Mouse (Mus musculus): Measurements from ENCODE around the gene Itgb3.

Itgb3 gene

DNA sequence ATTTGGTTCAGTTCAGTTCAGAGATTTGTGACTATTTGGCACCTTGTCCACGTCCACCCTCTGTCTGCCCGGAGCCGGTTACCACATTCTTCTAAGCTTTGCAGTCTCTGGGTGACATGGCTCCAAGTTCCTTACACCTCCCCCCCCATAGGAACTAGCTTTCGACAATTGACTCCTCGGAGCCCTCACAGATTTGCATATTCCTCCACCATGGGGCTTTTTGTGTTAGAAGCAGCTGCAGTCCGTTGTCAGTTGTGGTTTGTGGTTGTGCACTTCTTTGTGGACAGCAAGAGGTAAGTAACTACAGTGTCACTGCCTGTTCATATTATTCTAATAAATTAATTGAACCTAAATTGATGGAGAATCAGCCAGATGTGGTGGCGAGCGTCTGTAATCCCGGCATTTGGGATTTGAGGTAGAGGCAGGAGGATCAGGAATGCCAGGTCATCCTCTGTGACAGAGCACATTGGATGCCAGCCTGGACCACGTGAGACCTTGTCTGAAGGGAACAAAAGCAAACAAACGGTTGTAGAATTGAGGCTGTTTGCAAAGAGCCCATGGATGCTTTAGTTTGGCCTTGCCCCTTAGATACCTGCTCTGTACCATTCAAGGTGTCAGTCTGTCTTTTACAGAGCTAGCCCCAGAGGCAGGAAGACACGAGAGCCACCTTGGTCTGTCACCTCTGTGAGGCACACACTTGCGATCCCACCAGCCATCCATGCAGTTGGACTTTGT lies 25.0 kb upstream of the Itgb3 start:
- no peak for DNase-seq

DNA sequence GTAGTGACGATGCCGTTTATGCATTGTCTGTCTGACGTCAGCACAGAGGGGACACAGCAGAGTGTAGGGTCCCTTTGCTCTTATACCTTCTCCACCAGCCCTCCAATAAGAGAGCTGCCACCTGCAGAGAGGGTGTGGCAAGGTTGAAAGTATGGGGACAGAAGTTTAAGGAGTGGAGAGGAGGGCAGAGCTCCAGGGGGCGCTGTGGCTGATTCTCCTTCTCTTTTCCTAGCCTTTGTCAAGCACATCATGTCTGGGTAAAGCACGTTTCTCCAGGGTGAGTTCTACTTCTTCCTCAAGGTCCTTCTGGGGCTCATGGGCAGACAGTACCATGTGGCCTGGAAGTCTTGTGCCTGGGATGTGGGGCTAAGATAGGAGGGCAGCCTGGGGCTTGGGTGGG lies 22.3 kb upstream of the Itgb3 start:
- no peak for DNase-seq

DNA sequence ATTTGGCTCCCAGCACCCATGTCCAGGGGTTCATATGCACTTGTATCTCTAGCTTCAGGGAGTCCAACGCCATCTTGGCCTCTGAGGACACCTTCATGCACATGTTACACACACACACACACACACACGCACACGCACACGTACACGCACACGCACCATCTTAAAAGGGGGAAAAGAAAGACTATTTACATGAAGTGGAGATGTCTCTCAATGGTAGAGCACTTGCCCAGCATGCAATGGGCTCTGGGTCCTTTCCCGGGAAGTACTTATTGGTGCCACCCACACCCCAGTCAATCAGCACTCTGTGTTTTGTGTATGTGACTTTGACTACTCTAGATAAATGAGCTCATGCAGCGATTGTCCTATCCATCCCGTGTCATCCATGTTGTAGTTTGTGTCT lies 19.9 kb upstream of the Itgb3 start:
- no peak for DNase-seq

DNA sequence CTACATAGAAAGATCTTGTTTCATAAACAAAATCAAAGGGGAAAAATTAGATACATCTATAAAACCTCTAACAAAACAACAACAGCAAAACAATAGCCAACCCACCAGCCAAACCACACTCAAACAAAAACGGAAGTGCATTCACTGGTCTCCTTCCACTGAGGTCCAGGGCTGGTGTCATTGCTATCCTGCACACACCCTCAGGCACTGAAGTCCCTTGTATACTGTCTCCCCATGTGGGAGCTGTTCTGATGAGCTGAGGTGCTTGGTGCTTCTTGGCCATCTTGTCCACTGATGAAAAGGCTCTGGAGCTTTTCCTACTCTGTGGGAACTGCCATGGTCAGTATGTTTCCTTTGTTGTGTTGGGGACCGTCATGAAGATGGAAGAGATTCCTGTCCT lies 19.3 kb upstream of the Itgb3 start:
- no peak for DNase-seq

GRCm38 (mm10) chr11:104589570-104589969 lies 18.2 kb upstream of the Itgb3 start:
- no peak for DNase-seq

DNA sequence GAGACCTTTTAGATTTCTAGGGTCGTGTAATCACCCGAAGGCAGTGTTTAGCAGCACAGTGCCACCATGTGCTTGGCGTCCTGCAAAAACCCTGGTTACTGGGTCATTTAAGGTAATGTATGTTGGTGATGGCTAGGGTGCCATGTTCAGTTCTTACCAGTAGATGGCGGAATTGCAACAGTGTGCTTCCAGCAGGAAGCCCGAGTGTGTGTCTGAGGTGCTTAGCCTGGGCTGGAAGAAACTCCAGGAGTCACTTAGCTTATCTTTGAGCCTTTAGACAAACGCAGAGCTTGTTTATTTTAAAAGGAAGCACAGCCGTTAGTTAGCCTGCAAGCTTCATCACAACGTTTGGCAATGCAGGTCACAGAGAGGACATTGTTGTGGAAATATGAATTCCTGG lies 17.7 kb upstream of the Itgb3 start:
- peak; percentile 79 for DNase-seq

- DNase-seq = no peak
Observed at GRCm38 (mm10) chr11:104592066-104592835, 15.5 kb upstream of the Itgb3 start.

DNA sequence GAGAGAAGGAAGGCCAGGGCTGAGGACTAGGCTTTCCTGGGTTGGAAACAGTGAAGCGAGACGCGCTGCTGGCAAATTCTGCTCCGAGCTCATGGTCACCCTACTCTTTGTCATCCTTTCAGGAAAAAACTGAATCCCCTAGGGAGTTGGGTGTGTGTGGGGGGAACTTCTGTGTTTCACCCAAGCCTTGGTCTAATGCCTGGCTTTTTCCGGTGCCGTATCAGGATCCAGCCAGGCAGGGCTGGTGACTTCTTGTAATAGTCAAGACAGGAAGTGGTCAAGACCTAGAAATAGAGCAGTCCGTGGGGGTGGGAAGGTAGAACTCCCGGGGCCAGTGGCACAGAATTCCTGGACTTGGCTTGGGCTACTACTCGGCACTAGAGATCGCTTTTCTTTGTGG lies 11.4 kb upstream of the Itgb3 start:
- peak; percentile 18 for DNase-seq

GRCm38 (mm10) chr11:104599265-104599945 lies 8.4 kb upstream of the Itgb3 start:
- no peak for DNase-seq

GRCm38 (mm10) chr11:104600675-104601074 lies 7.1 kb upstream of the Itgb3 start:
- no peak for DNase-seq

GRCm38 (mm10) chr11:104604192-104604591 lies 3.6 kb upstream of the Itgb3 start:
- no peak for DNase-seq

- no peak for DNase-seq
Observed at GRCm38 (mm10) chr11:104608249-104608920, 585 bp downstream of the Itgb3 start.

DNA sequence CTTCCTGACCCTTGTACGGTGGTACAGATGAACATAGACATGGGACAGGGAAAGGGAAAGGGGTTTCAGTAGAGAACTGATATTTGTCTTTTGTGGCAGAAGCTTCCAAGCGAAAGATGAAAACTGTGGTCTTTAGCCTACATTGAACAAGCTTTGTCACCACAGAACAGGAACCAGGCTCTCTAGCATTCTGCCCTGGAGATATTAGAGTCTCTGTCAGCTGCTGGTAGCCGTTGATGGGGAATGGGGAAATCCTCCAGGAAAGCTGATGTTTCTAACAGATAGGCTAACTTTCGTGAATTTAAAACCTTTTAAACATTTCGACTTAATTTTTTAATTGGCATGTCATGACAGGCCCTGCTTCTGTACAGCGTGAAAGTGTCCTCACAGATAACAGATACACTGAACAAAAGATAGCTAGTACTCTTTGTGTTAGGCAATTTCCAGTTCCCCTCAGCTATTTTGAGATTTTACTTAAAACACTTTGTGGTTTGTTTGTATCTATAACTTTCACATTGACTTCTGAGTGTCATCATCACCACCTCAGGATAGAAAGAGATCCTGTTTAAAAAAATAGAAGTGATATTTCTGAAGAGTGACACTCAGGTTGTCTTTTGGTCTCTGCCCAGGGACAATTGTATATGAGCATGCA lies 1.4 kb downstream of the Itgb3 start:
- DNase-seq = no peak

- no peak for DNase-seq
Observed at GRCm38 (mm10) chr11:104609733-104610132, 1.9 kb downstream of the Itgb3 start.

GRCm38 (mm10) chr11:104611579-104612151 lies 3.9 kb downstream of the Itgb3 start:
- DNase-seq = no peak

GRCm38 (mm10) chr11:104613551-104613950 lies 5.8 kb downstream of the Itgb3 start:
- DNase-seq = no peak

- no peak for DNase-seq
Observed at GRCm38 (mm10) chr11:104614130-104614529, 6.3 kb downstream of the Itgb3 start.

GRCm38 (mm10) chr11:104616182-104616581 lies 8.4 kb downstream of the Itgb3 start:
- DNase-seq = no peak

- DNase-seq = peak; percentile 32
Observed at GRCm38 (mm10) chr11:104618638-104619076, 10.9 kb downstream of the Itgb3 start.

DNA sequence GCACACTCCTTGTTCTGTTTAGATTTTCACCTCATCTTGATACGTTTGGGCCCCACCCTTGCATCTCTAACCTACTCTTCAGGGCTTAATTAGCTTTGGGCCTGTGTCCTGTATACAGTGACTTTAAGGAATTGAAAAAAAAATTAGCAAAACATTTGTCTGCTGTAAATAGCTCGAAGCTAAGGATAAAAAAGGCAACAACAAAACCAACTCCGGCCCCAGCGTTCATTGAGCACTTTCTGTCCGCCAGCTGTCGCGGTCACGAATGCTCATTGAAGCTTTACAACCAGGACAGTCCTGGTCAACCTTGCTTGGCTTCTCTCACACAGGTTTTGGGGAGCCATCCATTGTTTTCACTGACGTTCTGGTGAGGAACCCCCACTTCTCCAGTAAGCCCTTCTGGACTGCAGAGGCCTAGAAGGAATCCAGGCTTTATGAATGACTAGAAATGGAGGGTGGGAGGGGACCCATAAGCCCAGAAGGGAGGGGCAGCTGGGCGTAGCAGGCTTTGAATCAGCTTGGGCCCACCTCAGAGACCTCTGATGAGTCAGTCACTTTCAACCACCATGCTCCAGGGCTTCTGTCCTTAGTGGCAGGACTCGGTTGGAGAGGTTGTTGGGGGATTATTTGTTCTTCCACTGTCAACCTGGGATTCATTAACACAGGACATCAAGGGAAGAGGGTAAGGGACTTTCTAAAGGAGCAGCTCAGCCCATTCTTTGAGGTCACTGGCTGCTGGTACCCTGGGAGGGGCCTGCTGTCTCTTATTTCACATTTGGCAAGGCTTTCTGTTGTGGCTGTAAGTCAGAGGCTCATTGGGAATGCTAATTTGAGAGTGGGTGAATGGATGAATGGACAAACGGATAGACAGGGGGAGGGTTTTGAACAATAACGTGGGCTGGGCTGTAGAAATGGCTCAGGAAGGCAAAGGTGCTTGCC lies 11.6 kb downstream of the Itgb3 start:
- no peak for DNase-seq

Measured in kidney, adult 18-20 months (tissue).